Mouse (Mus musculus) thymus, adult 2 months (tissue): Measurements from ENCODE around the gene Mboat2.

ENCODE experiments used
- CTCF ChIP-seq: fragments of 200-500 bp; IDR thresholded peaks from 2 replicates; pipeline ENCODE4 v1.5.1; 2012; ENCODE audit warnings: mild to moderate bottlenecking, control low read depth, low read length, moderate library complexity, borderline replicate concordance; ENCODE audit not compliant: control insufficient read depth, poor library complexity, insufficient read depth; ENCODE audit errors: extremely low read depth
- POLR2A ChIP-seq: fragments of 200-500 bp; IDR thresholded peaks from 2 replicates; pipeline ENCODE4 v1.6.1; 2012; ENCODE audit warnings: mild to moderate bottlenecking, low read length, control low read depth, moderate library complexity; ENCODE audit not compliant: control insufficient read depth, poor library complexity, insufficient read depth; ENCODE audit errors: extremely low read depth

DNA sequence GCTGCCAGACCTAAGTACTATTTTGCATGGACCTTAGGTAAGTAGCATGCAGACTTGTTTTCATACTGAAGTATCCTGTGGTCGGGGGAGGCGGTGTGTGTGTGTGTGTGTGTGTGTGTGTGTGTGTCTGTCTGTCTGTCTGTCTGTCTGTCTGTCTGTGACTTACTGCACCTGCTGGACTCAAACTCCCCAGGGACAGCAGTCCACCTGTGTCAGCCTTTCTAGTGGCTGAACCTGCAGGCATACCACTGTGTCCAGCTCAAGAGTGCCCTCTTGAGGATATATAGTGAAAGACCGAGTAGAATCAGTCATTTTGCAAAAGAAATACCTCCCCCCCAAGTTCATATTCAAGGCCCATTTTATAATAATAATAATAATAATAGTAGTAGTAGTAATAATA lies 117.7 kb downstream of the Mboat2 start:
- TF ChIP-seq POLR2A, result no peak
- TF ChIP-seq CTCF, result no peak
